ENCODE assay signal across 17 mouse cellular contexts in the genomic region with DNA sequence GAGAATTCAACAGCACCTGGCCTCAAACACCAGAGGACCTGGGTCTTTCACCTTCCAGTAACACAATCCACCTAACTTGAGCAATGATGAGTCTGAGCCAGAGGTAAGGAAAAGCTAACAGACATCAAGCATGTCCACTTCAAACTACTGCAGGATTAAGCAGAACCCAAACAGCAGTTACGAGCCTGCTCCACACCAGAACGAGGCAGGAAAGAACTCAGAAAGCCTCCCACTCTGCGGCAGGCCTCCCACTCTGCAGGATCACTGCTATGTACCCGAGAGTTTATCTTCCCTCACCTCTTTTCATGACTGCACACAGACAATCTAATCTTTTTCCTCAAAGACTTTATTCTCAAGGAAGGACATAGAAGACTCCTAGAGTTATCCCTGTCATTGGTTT. TPM values are rescaled to one million over a fixed set of nuclear protein-coding genes. Genes with fewer than 3 reads are reported as not detected.
DNase-seq lines count a peak whose midpoint lies in the region; ATAC-seq lines count a peak whose summit lies in the region.
"Had no signal": no experiment of that assay in that cellular context is flagged by ENCODE, and none has a peak within 500 bp of the region (broad histone marks: within the 10 kb centered on the region; RNA-seq: fewer than 3 reads in every experiment).

No protein-coding gene starts in this region.

- H3K36me3 ChIP-seq in neural tube, embryonic 15.5 days, result peaks cover 81% of the 10 kb centered on the region

- WGBS in neural tube, embryonic 15.5 days, result 84% methylated on average over 4 of the region's 4 CpGs

- 0 out of 2 replicates have a peak overlapping the region, but pooled peaks have one; percentile 4 for H3K9ac ChIP-seq in neural tube, embryonic 15.5 days (replicated peaks)
- H3K9ac ChIP-seq: limb, embryonic 15.5 days; midbrain, embryonic 15.5 days had no signal

- no peak overlapping the region for H3K4me3 ChIP-seq in neural tube, embryonic 15.5 days (replicated peaks)
- H3K4me3 ChIP-seq: limb, embryonic 15.5 days; midbrain, embryonic 15.5 days had no signal

- no peak overlapping the region for H3K27ac ChIP-seq in neural tube, embryonic 15.5 days (replicated peaks)
- H3K27ac ChIP-seq: limb, embryonic 15.5 days; midbrain, embryonic 15.5 days had no signal

- no peaks in the 10 kb centered on the region for H3K9me3 ChIP-seq in neural tube, embryonic 15.5 days (replicated peaks)
- H3K9me3 ChIP-seq: G1E; limb, embryonic 15.5 days; midbrain, embryonic 15.5 days had no signal

- peaks cover 30% of the 10 kb centered on the region for H3K4me1 ChIP-seq in neural tube, embryonic 15.5 days

- no peak for ATAC-seq in neural tube, embryonic 15.5 days (ENCODE audit: low FRiP score)
- ATAC-seq: midbrain, embryonic 15.5 days had no signal

- no peak overlapping the region for H3K4me2 ChIP-seq in neural tube, embryonic 15.5 days
- H3K4me2 ChIP-seq: limb, embryonic 15.5 days; midbrain, embryonic 15.5 days had no signal

- H3K27me3 ChIP-seq in neural tube, embryonic 15.5 days (replicated peaks), result no peaks in the 10 kb centered on the region
- H3K27me3 ChIP-seq: limb, embryonic 15.5 days; midbrain, embryonic 15.5 days had no signal

- DNase-seq in frontal cortex, postnatal 36 days (ENCODE audit: low spot score in 2 of 2), result peak; percentile 42 to 55
- no peak for DNase-seq in frontal cortex, postnatal 25 days (ENCODE audit: low spot score in 2 of 2)
- peak; percentile 36 for DNase-seq in layer of hippocampus, adult 11-12 months (ENCODE audit: low spot score)
- no peak for DNase-seq in layer of hippocampus, adult 9-11 months
- DNase-seq in right cerebral cortex, adult 18-20 months, result peak; percentile 70
- no peak for DNase-seq in right cerebral cortex, postnatal 4 days
- no peak for DNase-seq in cerebellum, adult 11-12 months
- DNase-seq: B cell, adult 2 months; cerebellum, adult 11 months; embryo, embryonic 11 days; gastrocnemius, postnatal 14 days; lung, postnatal 36 days; thymus, postnatal 25 days had no signal

RNA-seq across cellular contexts. Expression of gene Sec16a, which starts 7.8 kb away (rescaled TPM):
- polyA plus RNA-seq in neural tube, embryonic 15.5 days (2015; fragmentation: Nextera tagmentation; extraction: Ambion mirVana), result 16.7 and 17.2 TPM in 2 replicates

RNA-seq across cellular contexts. Expression of gene Inpp5e, which starts 28.2 kb away (rescaled TPM):
- polyA plus RNA-seq in neural tube, embryonic 15.5 days (2015; fragmentation: Nextera tagmentation; extraction: Ambion mirVana), result 23.4 and 23.9 TPM in 2 replicates

RNA-seq across cellular contexts. Expression of gene Pmpca, which starts 48.1 kb away (rescaled TPM):
- polyA plus RNA-seq in neural tube, embryonic 15.5 days (2015; fragmentation: Nextera tagmentation; extraction: Ambion mirVana), result 94.7 and 95.3 TPM in 2 replicates

RNA-seq across cellular contexts. Expression of gene Entr1, which starts 48.1 kb away (rescaled TPM):
- 153 and 160 TPM in 2 replicates for polyA plus RNA-seq in neural tube, embryonic 15.5 days (2015; fragmentation: Nextera tagmentation; extraction: Ambion mirVana)

RNA-seq across cellular contexts. Expression of gene Snapc4, which starts 56.8 kb away (rescaled TPM):
- polyA plus RNA-seq in neural tube, embryonic 15.5 days (2015; fragmentation: Nextera tagmentation; extraction: Ambion mirVana), result 30.4 and 33.6 TPM in 2 replicates

Comparison
In these comparisons a context has a peak if more than half of its experiments do, and no peak if none do; other contexts are left out.
1. DNase-seq: peak in frontal cortex, postnatal 36 days (2 of 2), layer of hippocampus, adult 11-12 months (single experiment) and right cerebral cortex, adult 18-20 months (single experiment); none in frontal cortex, postnatal 25 days (0 of 2), layer of hippocampus, adult 9-11 months (single experiment), right cerebral cortex, postnatal 4 days (single experiment) and cerebellum, adult 11-12 months (single experiment).